Mouse (Mus musculus): ENCODE results near the gene Gm13278.
"Not testable (repeated sequence)": the region's sequence is repeated elsewhere in the genome, so short reads cannot be mapped to it uniquely, and the experiment has no call there.

DNA sequence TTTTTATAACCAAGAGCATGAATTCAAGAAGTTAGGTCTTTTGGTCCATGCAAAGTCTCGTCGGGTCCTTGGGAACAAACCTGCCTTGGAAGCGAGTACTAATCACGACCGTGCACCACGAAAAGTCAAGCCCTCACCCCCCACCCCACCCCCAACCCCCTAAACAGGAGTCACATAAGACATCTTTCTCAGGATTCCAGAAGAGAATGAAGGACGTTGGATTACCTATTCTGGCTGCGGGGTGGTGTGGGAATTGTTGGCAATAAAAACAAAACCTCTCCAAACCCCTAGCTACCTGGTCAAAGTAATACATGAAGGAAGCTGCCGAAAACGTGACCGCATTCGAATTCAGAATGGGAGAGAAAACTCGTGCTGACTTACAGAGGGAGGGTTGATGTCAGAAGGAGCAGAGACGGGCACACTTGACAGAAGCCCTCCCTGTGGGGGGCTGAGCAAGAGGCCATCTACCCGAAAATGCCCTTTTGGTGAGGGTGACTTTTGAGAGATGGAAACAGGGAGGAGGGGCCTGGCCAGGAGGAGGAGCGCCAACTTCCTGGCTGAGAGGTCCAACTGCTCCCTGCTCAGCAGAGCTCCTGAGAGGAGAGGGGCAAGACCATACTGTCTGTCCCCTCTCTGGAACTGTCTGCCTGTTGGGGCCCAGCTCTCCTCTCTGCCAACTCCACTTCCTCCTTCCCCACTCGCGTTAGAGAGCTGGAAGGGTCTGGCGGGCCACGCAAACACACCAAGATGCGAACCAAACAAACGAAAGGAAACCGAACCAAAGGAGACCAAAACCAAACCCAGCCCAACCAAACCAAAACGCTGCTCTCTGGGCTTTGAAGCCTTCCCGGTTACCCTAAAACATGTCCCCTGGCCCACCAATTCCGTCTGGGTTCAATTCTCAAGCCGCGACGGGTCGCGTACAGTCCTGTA, 34.5 kb upstream of the Gm13278 start:
- not testable (repeated sequence) for TF ChIP-seq CTCF (IDR thresholded peaks at IDR 0.05; ENCODE audit: control insufficient read depth, insufficient read depth, insufficient read length); CEBPB (IDR thresholded peaks at IDR 0.05; ENCODE audit: low read depth)

All from C2C12 (cell line).